Mouse (Mus musculus) heart, embryonic 12.5 days (tissue): ENCODE data around the gene Slc16a4. TPM values are rescaled to one million over a fixed set of nuclear protein-coding genes. Genes with fewer than 3 reads are reported as not detected.

Experiments used
- ATAC-seq: fragments of 200-750 bp; cut with Nextera tagmentation; 2 replicates; pipeline ENCODE4 v1.8.0; 2017; ENCODE audit warnings: moderate TSS enrichment, moderate library complexity; ENCODE audit not compliant: insufficient number of reproducible peaks, low FRiP score
- H3K27ac ChIP-seq: fragments of 300-500 bp; sonication (generic); 2 replicates; pipeline ENCODE4 v1.5.1; 2016; ENCODE audit warnings: mild to moderate bottlenecking, moderate library complexity; ENCODE audit not compliant: poor library complexity, severe bottlenecking
- H3K27me3 ChIP-seq: fragments of 300-500 bp; sonication (generic); replicated peaks from 2 replicates; pipeline ENCODE4 v1.6.1; 2016; ENCODE audit warnings: mild to moderate bottlenecking, moderate library complexity
- H3K36me3 ChIP-seq: fragments of 300-500 bp; sonication (generic); 2 replicates; pipeline ENCODE4 v1.6.1; 2016; ENCODE audit warnings: mild to moderate bottlenecking, moderate library complexity
- H3K4me1 ChIP-seq: fragments of 300-500 bp; sonication (generic); replicated peaks from 2 replicates; pipeline ENCODE4 v1.6.1; 2016; ENCODE audit warnings: mild to moderate bottlenecking
- H3K4me2 ChIP-seq: fragments of 300-500 bp; sonication (generic); 2 replicates; pipeline ENCODE4 v1.6.1; 2016; ENCODE audit warnings: mild to moderate bottlenecking, moderate library complexity
- H3K4me3 ChIP-seq: fragments of 300-500 bp; sonication (generic); 2 replicates; pipeline ENCODE4 v1.5.1; 2016; ENCODE audit warnings: mild to moderate bottlenecking
- H3K9ac ChIP-seq: fragments of 300-500 bp; sonication (generic); 2 replicates; pipeline ENCODE4 v1.6.1; 2016; ENCODE audit warnings: mild to moderate bottlenecking, moderate library complexity
- H3K9me3 ChIP-seq: fragments of 300-500 bp; sonication (generic); replicated peaks from 2 replicates; pipeline ENCODE4 v1.6.1; 2016; ENCODE audit warnings: mild to moderate bottlenecking, moderate library complexity
- WGBS: fragments of 180-500 bp; shearing (Covaris S2); methylation state at CpG from one replicate; pipeline ENCODE4 v1.1.7; 2016; 5-methylcytosine and 5-hydroxymethylcytosine counted together
- polyA plus RNA-seq: library from polyadenylated mRNA; unstranded; fragments of >200 nt; fragmentation: Nextera tagmentation; extraction: Ambion mirVana; gene quantifications from 2 replicates; pipeline ENCODE4 v1.2.1, GENCODE M21; 2016

Slc16a4 gene
- polyA plus RNA-seq, 1 experiment from 2014 or later = 2.6 TPM

DNA sequence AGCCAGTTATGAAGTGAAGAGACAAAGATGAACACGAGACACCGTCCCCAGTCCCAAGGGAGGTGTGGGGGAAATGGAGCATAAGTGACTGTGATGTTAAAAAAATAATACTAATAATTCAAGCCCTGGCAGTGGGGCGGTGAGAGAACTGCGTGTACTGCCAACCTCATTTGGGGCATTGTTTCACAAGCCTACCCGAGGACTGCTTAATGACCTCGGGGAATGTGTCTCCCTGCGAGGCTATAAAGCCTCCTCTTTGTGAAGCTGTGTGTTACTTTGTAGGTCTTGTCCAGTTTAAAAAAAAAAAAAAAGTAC is 29.2 kb upstream of the Slc16a4 start:
- WGBS = 72% methylated on average over 7 of the region's 7 CpGs
- no peak for ATAC-seq

DNA sequence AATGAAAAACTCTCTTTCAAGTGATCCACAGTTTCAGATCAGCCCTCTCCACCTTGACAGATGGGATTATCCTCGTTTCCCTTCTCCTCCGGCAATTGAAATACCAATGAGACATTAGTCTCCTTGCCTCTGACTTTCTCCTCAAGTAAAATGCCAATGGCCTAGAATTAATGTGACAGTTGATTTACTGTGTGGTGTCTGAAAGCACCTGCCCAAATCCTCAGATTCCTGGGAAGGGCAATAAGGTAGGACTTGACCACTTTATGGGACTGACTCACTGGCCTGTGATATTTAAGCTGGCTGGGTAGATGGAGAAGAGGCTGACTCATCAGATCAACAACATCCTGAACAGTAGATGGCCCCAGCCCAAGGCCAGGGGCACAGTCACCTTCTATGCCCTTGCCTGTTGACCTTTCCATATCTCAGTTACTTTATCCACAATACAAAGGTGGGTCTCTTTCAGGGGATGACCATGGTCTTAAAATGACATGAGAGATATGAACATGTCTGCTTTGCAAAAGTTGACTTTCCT is 24.1 kb upstream of the Slc16a4 start:
- Histone ChIP-seq H3K4me3 (no peak overlapping the region), H3K9me3 (no peaks in the 10 kb centered on the region), H3K36me3 (no peaks in the 10 kb centered on the region), H3K4me1 (no peaks in the 10 kb centered on the region), H3K9ac (no peak overlapping the region), H3K4me2 (no peak overlapping the region), H3K27me3 (no peaks in the 10 kb centered on the region; the same call in 1 of the 2 replicates), H3K27ac (no peak overlapping the region)
- no peak for ATAC-seq
- 71% methylated on average over 2 of the region's 2 CpGs for WGBS

More for the DNA sequence above, 29.2 kb upstream of the Slc16a4 start:
- Histone ChIP-seq H3K4me1 (0 out of 2 replicates have a peak, but pooled peaks cover 4% of the 10 kb centered on the region), H3K9me3 (no peaks in the 10 kb centered on the region), H3K4me2 (no peak overlapping the region), H3K4me3 (no peak overlapping the region), H3K27ac (no peak overlapping the region), H3K36me3 (no peaks in the 10 kb centered on the region), H3K27me3 (no peaks in the 10 kb centered on the region; the same call in 1 of the 2 replicates), H3K9ac (no peak overlapping the region)

DNA sequence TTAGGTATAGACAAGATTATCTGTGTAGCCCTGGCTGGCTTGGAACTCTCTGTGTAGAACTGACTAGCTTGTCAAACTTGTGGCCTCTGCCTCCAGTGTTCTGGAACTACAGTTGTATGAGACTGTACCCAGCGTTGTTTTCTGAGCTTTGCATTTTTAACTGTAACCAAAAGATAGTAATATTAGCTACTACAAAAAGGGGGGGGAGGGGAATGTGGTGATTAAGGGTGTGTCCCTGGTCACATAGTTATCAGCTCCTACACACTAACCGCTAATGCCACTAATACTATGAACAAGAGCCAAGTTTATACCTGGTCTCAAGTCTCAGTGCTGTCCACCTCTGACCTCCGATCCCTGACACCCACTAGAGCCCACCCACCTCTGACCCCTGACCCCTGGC is 18.6 kb upstream of the Slc16a4 start:
- 71% methylated on average over 3 of the region's 3 CpGs for WGBS

DNA sequence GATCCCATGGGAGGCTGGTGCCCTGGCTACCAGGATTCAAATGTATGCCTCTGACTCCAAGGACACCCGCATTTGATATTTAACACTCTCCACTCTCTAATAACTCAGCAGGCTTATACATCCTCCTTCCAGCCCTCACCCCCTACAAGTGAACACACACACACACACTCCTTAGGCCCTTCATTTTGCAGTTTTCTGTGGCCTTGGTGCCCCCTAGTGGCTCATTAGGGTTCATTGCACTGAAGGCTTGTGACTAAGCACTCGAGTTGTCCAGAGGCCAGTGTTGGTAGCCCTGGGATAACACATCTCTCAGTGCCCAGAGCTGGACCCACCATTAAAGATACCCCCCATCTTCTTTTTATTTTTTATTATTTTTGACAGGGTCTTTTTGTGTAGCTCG is 17.2 kb upstream of the Slc16a4 start:
- H3K4me2 ChIP-seq = no peak overlapping the region
- H3K9me3 ChIP-seq = no peaks in the 10 kb centered on the region
- no peak overlapping the region for H3K27ac ChIP-seq
- no peak overlapping the region for H3K4me3 ChIP-seq
- 0 out of 2 replicates have a peak, but pooled peaks cover 3% of the 10 kb centered on the region for H3K4me1 ChIP-seq
- H3K27me3 ChIP-seq = peaks cover 8% of the 10 kb centered on the region
- no peaks in the 10 kb centered on the region for H3K36me3 ChIP-seq
- ATAC-seq = peak; percentile 65
- WGBS = 7% methylated on average over 3 of the region's 3 CpGs
- no peak overlapping the region for H3K9ac ChIP-seq

More for the DNA sequence above, 18.6 kb upstream of the Slc16a4 start:
- peak; percentile 39; the same call in 1 of the 2 replicates for ATAC-seq
- no peak overlapping the region for H3K27ac ChIP-seq
- no peak overlapping the region for H3K4me3 ChIP-seq
- no peaks in the 10 kb centered on the region for H3K4me1 ChIP-seq
- no peaks in the 10 kb centered on the region for H3K36me3 ChIP-seq
- H3K27me3 ChIP-seq = peaks cover 8% of the 10 kb centered on the region
- no peak overlapping the region for H3K4me2 ChIP-seq
- H3K9ac ChIP-seq = no peak overlapping the region
- H3K9me3 ChIP-seq = no peaks in the 10 kb centered on the region

DNA sequence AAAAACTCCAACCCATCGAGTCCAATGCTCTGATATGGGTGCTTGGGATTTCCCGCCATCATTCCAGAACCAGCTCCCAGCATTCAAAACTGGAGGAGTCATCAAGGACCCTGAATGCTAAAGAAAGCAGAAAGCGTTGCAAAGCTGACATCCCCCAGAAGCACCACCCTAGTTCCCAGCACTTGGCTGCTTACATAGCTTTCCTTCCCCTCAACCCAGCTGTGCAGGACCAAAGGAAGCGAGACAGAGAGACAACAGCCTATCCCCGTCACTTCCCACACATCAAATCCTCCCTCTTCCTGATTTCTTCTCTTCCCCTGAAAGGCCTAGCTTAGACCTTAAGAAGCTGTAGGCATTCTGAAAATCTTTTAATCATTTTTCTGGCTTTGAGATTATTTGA is 15.7 kb upstream of the Slc16a4 start:
- ATAC-seq = no peak
- H3K9ac ChIP-seq = no peak overlapping the region
- no peak overlapping the region for H3K27ac ChIP-seq
- no peaks in the 10 kb centered on the region for H3K9me3 ChIP-seq
- 55% methylated on average over 5 of the region's 5 CpGs for WGBS
- H3K4me3 ChIP-seq = no peak overlapping the region
- peaks cover 8% of the 10 kb centered on the region for H3K27me3 ChIP-seq
- no peak overlapping the region for H3K4me2 ChIP-seq
- H3K4me1 ChIP-seq = peaks cover 12% of the 10 kb centered on the region
- H3K36me3 ChIP-seq = no peaks in the 10 kb centered on the region

DNA sequence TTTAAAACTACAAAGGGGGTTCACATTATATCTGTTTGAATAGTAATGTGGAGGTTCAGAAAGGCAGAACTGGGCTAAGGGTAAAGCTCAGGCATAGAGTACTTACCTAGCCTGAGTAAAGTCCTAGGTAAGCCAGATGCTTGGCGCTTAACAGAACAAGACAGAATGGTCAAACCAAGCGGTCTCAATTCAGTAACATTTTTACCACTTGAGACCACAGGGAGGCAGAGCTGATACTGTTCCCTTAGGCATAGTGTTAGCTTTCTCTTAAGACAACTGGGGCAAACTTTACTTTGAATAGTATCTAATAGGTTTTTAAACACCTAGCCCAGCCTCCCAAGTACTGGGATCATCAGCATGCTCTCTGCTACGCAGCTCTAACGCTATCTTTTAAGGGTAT is 15.0 kb upstream of the Slc16a4 start:
- H3K4me1 ChIP-seq = peaks cover 13% of the 10 kb centered on the region
- 43% methylated on average over 4 of the region's 4 CpGs for WGBS
- H3K9me3 ChIP-seq = no peaks in the 10 kb centered on the region
- H3K36me3 ChIP-seq = no peaks in the 10 kb centered on the region
- peaks cover 8% of the 10 kb centered on the region for H3K27me3 ChIP-seq
- H3K27ac ChIP-seq = no peak overlapping the region
- ATAC-seq = no peak
- H3K4me3 ChIP-seq = no peak overlapping the region
- H3K4me2 ChIP-seq = no peak overlapping the region
- H3K9ac ChIP-seq = no peak overlapping the region

DNA sequence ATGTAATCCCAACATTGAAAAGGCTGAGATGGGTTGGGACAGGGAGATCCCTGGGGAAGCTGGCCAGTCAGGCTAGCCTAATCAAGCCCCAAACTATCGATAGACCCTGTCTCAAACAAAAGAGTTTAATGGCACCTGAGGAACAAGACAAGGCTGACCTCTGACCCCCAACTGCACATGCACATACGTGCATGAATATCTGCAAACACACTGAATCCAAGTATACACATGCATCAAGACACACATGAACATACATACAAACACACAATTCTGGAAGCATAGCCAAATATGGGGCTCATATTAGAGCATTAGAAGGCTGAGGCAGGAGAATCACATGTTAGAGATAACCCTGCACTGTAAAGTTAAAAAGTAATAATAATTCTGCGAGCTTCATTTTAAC is 14.4 kb upstream of the Slc16a4 start:
- no peaks in the 10 kb centered on the region for H3K36me3 ChIP-seq
- H3K9ac ChIP-seq = no peak overlapping the region
- 76% methylated on average over 3 of the region's 3 CpGs for WGBS
- peaks cover 13% of the 10 kb centered on the region for H3K4me1 ChIP-seq
- H3K4me2 ChIP-seq = no peak overlapping the region
- H3K4me3 ChIP-seq = no peak overlapping the region
- no peak overlapping the region for H3K27ac ChIP-seq
- peaks cover 8% of the 10 kb centered on the region for H3K27me3 ChIP-seq
- no peaks in the 10 kb centered on the region for H3K9me3 ChIP-seq
- ATAC-seq = no peak

DNA sequence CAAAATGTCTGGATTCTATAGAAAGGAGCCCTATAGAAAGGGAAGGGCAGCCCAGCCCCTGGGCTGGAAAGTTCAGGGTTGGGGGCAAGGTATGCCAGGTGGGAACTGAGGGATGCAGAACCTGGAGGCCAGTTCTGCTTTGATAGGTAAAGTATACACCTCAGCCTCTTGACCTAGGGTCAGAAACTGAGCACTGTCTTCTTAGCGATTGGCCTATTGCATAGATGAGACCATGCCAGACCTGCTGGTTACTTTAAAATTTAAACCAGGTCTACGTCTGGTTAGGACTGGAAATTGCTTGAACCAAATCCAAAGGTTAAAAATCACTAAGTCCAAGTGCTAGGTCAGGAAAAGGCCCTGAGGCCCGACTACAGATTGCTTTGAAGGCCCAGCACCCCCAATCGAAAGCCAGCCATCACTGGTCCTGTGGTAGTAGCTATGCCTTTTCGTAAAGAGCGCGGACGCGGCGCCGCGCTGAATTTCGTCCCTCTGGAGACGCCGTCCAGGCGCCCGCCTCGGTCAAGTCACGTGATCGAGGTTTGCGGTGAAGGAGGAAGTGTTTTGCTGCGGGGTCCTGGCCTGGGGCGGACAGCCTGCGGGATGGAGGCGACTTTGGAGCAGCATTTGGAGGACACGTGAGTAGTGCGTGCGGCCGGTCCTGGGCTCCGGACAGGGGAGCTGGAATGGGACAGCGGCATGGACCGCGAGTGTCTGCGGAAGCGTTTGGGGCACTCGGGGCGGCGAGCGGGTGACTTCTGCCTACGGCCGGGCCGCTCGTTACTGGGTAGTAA is 12.4 kb upstream of the Slc16a4 start, which contains the start of gene Lamtor5:
Gene Lamtor5, plus strand, starts transcription at position 380 of the 791 bp plus-strand sequence.
- peaks cover 8% of the 10 kb centered on the region for H3K27me3 ChIP-seq
- peak within 1 kb of the TSS; percentile 81 for H3K9ac ChIP-seq
- H3K9me3 ChIP-seq = no peaks in the 10 kb centered on the region
- H3K4me2 ChIP-seq = peak within 1 kb of the TSS; percentile 79
- no peak within 1 kb of the TSS for H3K27ac ChIP-seq
- H3K4me1 ChIP-seq = peaks cover 13% of the 10 kb centered on the region
- H3K36me3 ChIP-seq = peaks cover 12% of the 10 kb centered on the region
- H3K4me3 ChIP-seq = peak within 1 kb of the TSS; percentile 78
- 3% methylated on average over 43 of the region's 43 CpGs for WGBS
- ATAC-seq = peak; percentile 89

DNA sequence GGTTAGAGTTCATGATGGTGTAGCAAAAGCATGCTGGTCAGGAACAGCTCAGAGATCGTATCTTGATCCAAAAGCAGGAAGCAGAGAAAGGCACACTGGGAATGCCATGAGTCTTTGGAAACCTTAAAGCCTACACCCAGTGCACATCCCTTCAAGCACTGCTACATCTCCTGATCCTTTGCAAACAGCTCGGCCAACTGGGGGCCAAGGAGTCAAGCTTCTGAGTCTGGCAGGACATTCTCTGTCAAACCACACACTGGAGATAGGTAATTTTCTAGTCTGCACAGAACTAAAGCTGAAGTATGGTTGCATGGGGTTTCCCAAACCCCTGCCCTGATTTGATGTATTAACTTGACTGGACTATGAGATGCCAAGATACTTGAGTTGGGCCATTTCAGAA is 4.9 kb upstream of the Slc16a4 start:
- Histone ChIP-seq H3K36me3 (peaks cover 18% of the 10 kb centered on the region), H3K4me2 (no peak overlapping the region), H3K27ac (no peak overlapping the region), H3K27me3 (no peaks in the 10 kb centered on the region), H3K9me3 (no peaks in the 10 kb centered on the region), H3K4me1 (peaks cover 5% of the 10 kb centered on the region), H3K4me3 (no peak overlapping the region), H3K9ac (no peak overlapping the region)
- WGBS = 74% methylated on average over 2 of the region's 2 CpGs
- ATAC-seq = no peak

DNA sequence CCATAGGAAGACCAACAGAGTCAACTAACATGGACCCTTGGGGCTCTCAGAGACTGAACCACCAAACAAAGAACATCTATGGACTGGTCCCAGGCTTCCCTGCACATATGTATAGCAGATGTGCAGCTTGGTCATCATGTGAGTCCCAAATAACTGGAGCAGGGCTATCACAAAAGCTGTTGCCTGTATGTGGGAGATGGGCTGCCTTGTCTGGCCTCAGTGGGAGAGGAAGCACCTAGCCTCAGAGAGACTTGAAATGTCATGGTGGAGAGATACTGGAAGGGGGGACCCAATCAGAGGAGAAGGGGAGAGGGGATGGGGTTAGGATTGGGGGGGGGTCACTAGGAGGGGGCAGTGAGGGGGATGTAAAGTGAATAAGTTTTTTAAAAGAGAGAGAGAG is 3.7 kb upstream of the Slc16a4 start:
- Histone ChIP-seq H3K9me3 (no peaks in the 10 kb centered on the region), H3K27ac (no peak overlapping the region), H3K27me3 (no peaks in the 10 kb centered on the region), H3K4me1 (peaks cover 5% of the 10 kb centered on the region), H3K9ac (no peak overlapping the region), H3K36me3 (peaks cover 13% of the 10 kb centered on the region), H3K4me2 (no peak overlapping the region), H3K4me3 (no peak overlapping the region)
- ATAC-seq = no peak

DNA sequence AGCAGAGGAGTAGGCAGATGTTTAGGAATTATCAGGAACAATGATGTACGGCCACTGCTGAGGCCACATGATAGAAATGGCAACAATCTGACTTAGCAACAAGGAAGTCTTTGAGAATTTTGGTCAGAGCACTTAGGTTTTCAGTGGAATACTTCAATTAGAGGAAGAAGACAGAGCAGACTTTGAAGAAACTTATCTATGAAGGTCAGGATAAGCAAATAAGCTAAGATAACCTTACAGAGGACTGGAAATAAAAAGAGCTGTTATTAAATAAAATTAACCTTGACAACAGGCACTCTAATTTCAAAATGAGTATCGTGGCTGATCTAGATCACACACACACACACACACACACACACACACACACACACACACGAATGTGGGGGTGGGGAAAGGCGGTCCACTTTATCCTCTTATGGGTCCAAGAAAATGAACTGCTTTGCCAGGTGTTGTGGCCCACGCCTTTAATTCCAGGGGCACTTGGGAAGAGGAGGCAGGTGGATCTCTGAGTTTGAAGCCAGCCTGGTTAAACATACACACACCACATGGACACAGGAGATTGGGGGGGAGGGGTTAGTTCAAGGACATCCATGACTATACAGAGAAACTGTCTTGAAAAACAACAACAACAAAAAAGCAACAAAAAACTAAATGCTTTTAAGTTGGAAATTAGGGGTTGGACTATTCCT is 4.8 kb downstream of the Slc16a4 start:
- no peak overlapping the region for H3K4me3 ChIP-seq
- no peak for ATAC-seq
- peaks cover 9% of the 10 kb centered on the region for H3K36me3 ChIP-seq
- H3K27me3 ChIP-seq = no peaks in the 10 kb centered on the region
- no peaks in the 10 kb centered on the region for H3K9me3 ChIP-seq
- H3K4me2 ChIP-seq = no peak overlapping the region
- H3K9ac ChIP-seq = no peak overlapping the region
- WGBS = 80% methylated on average over 5 of the region's 5 CpGs
- no peak overlapping the region for H3K27ac ChIP-seq
- H3K4me1 ChIP-seq = peaks cover 9% of the 10 kb centered on the region
